Mouse (Mus musculus) hindbrain, embryonic 10.5 days (tissue): ENCODE results near the gene Cant1. TPM values are rescaled to one million over a fixed set of nuclear protein-coding genes. Genes with fewer than 3 reads are reported as not detected.

Source experiments
- DNase-seq: peaks from one replicate; pipeline ENCODE4 v3.0.0-alpha.2; 2017; ENCODE audit warnings: low spot score
- H3K27ac ChIP-seq: fragments of 300-500 bp; sonication (generic); 2 replicates; pipeline ENCODE4 v1.5.1; 2016; ENCODE audit warnings: mild to moderate bottlenecking, moderate library complexity
- H3K27me3 ChIP-seq: fragments of 300-500 bp; sonication (generic); 2 replicates; pipeline ENCODE4 v1.6.1; 2016; ENCODE audit warnings: mild to moderate bottlenecking; ENCODE audit not compliant: poor library complexity, insufficient read depth, severe bottlenecking
- H3K36me3 ChIP-seq: fragments of 300-500 bp; sonication (generic); 2 replicates; pipeline ENCODE4 v1.6.1; 2016; ENCODE audit warnings: mild to moderate bottlenecking, moderate library complexity
- H3K4me1 ChIP-seq: fragments of 300-500 bp; sonication (generic); replicated peaks from 2 replicates; pipeline ENCODE4 v1.6.1; 2016; ENCODE audit warnings: mild to moderate bottlenecking
- H3K4me3 ChIP-seq: fragments of 300-500 bp; sonication (generic); 2 replicates; pipeline ENCODE4 v1.5.1; 2016; ENCODE audit warnings: mild to moderate bottlenecking, moderate library complexity
- H3K9me3 ChIP-seq: fragments of 300-500 bp; sonication (generic); 2 replicates; pipeline ENCODE4 v1.6.1; 2016; ENCODE audit warnings: mild to moderate bottlenecking, moderate library complexity
- WGBS: fragments of 180-500 bp; shearing (Covaris S2); methylation state at CpG from one replicate; pipeline ENCODE4 v1.1.7; 2016; 5-methylcytosine and 5-hydroxymethylcytosine counted together
- polyA plus RNA-seq: library from polyadenylated mRNA; unstranded; fragments of >200 nt; fragmentation: Nextera tagmentation; extraction: Ambion mirVana; gene quantifications from 2 replicates; pipeline ENCODE4 v1.2.1, GENCODE M21; 2016

Cant1 gene
- polyA plus RNA-seq, 1 experiment from 2014 or later, result 31.1 TPM

DNA sequence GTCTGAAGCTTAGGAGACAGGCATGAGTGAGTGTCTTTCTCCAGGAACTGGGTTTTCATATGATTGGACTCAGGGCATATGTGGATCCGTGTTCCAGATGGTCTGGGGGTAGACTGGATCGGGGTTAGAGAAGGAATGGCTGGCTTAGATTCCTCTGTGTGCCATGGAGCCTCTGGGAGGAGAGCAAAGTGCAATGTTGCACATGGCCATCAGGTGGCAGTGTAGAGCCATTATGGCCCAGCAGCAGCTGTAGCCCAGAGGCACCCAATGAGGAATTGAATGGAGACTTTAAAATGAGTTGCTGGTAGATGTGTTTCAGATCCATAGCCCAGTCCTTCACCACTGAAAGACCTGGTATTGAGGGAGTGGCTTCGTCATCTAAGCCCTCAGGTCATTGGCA is 27.0 kb upstream of the Cant1 start:
- no peak overlapping the region for H3K27ac ChIP-seq
- peak; percentile 81 for DNase-seq
- no peaks in the 10 kb centered on the region for H3K36me3 ChIP-seq
- H3K27me3 ChIP-seq, result peaks cover 20% of the 10 kb centered on the region
- 23% methylated on average over 3 of the region's 3 CpGs for WGBS
- H3K9me3 ChIP-seq, result no peaks in the 10 kb centered on the region
- H3K4me3 ChIP-seq, result no peak overlapping the region
- H3K4me1 ChIP-seq, result no peaks in the 10 kb centered on the region; the same call in 1 of the 2 replicates

DNA sequence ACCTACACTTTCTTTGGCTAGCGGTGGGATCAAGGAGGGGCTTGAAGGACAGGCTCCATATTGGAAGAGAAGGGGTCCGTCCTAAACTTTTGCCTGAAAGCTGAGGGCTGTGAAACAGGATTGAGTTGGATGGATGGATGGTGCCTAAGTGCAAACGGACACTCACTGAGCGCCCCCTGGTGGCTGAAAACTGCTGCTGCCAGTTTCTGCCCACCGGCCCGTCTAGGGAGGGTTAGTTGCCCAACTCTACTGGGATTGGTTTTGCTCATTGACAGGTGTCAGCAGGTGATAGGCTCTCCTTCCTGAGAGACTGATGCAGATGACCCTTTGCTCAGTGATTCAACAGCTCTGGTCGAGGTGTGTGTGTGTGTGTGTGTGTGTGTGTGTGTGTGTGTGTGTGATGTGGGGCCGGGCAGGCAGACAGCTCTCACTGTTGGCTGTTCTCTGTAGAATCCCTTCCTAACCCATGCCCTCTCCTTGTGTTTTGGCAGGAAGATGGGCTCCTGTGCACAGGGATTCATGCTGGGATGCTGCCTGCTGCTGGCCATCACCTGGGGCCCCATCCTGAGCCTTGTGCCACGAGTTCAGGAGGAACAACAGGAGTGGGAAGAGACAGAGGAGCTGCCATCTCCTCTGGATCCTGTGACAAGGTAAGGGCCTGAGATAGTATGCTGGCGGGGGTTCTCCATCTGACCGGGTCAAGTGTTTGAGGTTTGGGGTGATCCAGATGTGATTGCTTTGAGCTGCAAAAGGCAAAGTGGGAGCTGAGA is 24.5 kb upstream of the Cant1 start:
- H3K27me3 ChIP-seq, result peaks cover 24% of the 10 kb centered on the region
- H3K9me3 ChIP-seq, result no peaks in the 10 kb centered on the region
- H3K36me3 ChIP-seq, result no peaks in the 10 kb centered on the region
- H3K4me1 ChIP-seq, result peaks cover 18% of the 10 kb centered on the region
- no peak overlapping the region for H3K4me3 ChIP-seq
- H3K27ac ChIP-seq, result no peak overlapping the region
- 33% methylated on average over 11 of the region's 11 CpGs for WGBS
- DNase-seq, result peak; percentile 76

- WGBS, result 86% methylated on average over 13 of the region's 13 CpGs
- no peak overlapping the region for H3K27ac ChIP-seq
- H3K9me3 ChIP-seq, result no peaks in the 10 kb centered on the region
- H3K36me3 ChIP-seq, result no peaks in the 10 kb centered on the region
- peaks cover 27% of the 10 kb centered on the region for H3K27me3 ChIP-seq
- DNase-seq, result no peak
- H3K4me1 ChIP-seq, result peaks cover 22% of the 10 kb centered on the region
- no peak overlapping the region for H3K4me3 ChIP-seq
These were observed 23.8 kb upstream of the Cant1 start for GRCm38 (mm10) chr11:118442691-118443090.

DNA sequence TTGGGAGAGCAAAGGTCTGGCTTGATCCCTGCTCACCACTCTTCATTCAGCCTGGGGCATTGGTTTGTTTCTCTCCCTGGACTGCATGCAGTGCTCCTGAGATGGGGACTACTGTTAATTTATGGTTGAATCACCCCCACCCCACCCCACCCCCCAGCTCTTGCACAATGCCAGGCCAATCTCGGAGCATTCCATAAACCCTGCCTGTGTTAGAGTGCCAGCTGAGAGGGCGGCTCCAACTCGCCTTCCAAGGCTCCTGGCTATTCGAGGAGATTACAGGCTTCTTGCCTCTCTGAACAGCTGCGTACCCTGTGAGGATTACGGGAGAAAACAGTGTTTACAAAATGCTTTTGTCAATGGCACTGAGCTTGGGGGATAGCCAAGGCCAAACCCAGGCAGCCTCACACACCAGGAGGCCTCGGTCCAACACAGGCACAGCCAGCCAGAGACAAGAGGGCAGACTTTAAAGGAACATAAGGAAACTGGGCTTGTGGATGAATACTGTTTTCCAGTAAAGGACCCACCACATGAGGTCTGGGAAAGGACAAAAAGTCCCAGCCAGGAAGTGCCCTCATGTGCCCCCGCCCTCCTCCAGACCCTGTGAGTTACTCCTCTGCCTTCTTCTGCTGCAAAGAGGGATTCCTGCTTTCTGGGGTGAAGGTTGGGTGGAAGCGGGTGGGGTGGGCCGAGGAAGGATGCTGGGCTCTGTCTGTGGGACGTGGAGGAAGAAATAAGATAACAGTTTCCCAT is 20.0 kb upstream of the Cant1 start:
- Histone ChIP-seq H3K9me3 (no peaks in the 10 kb centered on the region), H3K4me1 (peaks cover 53% of the 10 kb centered on the region), H3K4me3 (no peak overlapping the region), H3K36me3 (no peaks in the 10 kb centered on the region), H3K27ac (peak overlapping the region; percentile 69), H3K27me3 (peaks cover 28% of the 10 kb centered on the region)
- DNase-seq, result no peak
- 30% methylated on average over 11 of the region's 11 CpGs for WGBS

GRCm38 (mm10) chr11:118436471-118436935 is 17.6 kb upstream of the Cant1 start:
- Histone ChIP-seq H3K27ac (peak overlapping the region; percentile 71), H3K4me1 (peaks cover 67% of the 10 kb centered on the region), H3K4me3 (no peak overlapping the region), H3K27me3 (peaks cover 20% of the 10 kb centered on the region), H3K9me3 (no peaks in the 10 kb centered on the region), H3K36me3 (no peaks in the 10 kb centered on the region)
- WGBS, result 40% methylated on average over 6 of the region's 6 CpGs
- peak; percentile 36 for DNase-seq

DNA sequence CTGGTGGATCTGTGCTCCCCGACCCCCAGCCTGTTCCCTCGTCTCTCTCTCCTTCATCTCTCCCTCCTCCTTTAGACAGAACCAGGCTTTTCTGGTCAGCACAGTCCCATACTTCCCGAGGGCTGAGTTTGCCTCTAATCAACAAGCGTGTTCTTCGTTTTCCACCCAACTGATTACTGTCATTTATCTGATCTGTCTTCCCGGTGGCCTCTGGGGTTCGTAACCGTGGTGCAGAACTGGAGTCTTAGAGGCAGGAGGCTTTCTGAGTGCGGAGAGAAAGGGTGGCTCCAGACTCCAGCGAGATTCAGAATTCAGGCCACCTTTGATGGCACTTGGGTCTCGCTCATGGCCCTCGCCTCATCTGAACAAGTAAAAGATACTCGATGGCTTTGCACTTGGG is 15.2 kb upstream of the Cant1 start:
- H3K4me1 ChIP-seq, result peaks cover 73% of the 10 kb centered on the region
- H3K36me3 ChIP-seq, result no peaks in the 10 kb centered on the region
- peak overlapping the region; percentile 23; the same call in 1 of the 2 replicates for H3K27ac ChIP-seq
- no peak for DNase-seq
- peak overlapping the region; percentile 23; the same call in 1 of the 2 replicates for H3K4me3 ChIP-seq
- 59% methylated on average over 13 of the region's 13 CpGs for WGBS
- H3K27me3 ChIP-seq, result peaks cover 26% of the 10 kb centered on the region
- H3K9me3 ChIP-seq, result no peaks in the 10 kb centered on the region

GRCm38 (mm10) chr11:118433398-118433868 is 14.5 kb upstream of the Cant1 start:
- no peaks in the 10 kb centered on the region for H3K9me3 ChIP-seq
- H3K4me3 ChIP-seq, result peak overlapping the region; percentile 23
- peaks cover 73% of the 10 kb centered on the region for H3K4me1 ChIP-seq
- H3K36me3 ChIP-seq, result no peaks in the 10 kb centered on the region
- no peak for DNase-seq
- H3K27ac ChIP-seq, result peak overlapping the region; percentile 23; the same call in 1 of the 2 replicates
- WGBS, result 77% methylated on average over 10 of the region's 10 CpGs
- peaks cover 31% of the 10 kb centered on the region for H3K27me3 ChIP-seq

DNA sequence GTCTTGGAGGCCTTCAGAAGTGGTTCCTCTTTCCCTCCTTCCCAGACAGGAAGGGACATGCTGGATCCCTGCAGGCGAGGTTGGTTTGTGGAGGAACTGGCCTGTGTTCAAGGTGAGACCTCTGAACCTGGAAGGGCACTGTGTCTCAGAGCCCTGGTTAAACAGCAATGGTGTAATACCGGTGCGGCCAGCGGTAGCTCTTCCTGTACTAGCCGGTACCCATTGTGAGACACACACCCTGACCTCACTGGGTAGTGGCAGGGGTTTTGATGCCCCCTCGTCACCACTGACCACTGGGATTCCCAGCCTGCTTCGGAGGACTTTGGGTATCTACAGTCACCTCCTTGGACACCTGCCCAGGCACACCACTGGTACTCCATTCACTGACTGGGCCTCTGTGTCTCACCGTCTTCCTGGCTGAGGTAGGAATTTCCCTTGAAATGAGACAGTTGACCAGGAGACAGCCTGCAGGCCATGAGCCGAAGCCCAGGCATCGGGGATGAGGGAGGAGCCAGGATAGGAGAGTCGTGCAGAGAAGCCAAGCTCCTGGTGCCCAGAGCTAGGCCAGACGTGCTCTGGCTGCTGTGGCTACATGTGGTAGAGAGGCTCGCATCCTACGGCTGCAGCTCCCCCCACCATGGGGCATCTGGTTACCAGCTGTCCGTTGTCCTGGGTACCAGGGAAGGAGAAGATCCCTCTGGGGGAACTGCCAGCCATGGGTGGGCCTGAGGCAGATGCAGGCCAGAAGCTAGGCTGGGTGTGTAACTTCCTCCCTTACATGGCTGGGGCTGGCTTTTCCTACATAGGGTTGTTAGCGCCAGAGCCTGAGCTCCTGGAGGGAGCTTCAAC is 12.4 kb upstream of the Cant1 start:
- H3K27ac ChIP-seq, result peak overlapping the region; percentile 59
- 80% methylated on average over 16 of the region's 16 CpGs for WGBS
- H3K9me3 ChIP-seq, result no peaks in the 10 kb centered on the region
- no peaks in the 10 kb centered on the region for H3K36me3 ChIP-seq
- no peak for DNase-seq
- peaks cover 34% of the 10 kb centered on the region for H3K27me3 ChIP-seq
- peaks cover 74% of the 10 kb centered on the region for H3K4me1 ChIP-seq
- no peak overlapping the region for H3K4me3 ChIP-seq

GRCm38 (mm10) chr11:118430291-118430885 is 11.5 kb upstream of the Cant1 start:
- Histone ChIP-seq H3K36me3 (no peaks in the 10 kb centered on the region), H3K9me3 (no peaks in the 10 kb centered on the region), H3K27me3 (peaks cover 39% of the 10 kb centered on the region), H3K27ac (no peak overlapping the region), H3K4me3 (no peak overlapping the region), H3K4me1 (peaks cover 74% of the 10 kb centered on the region)
- no peak for DNase-seq
- WGBS, result 60% methylated on average over 4 of the region's 4 CpGs

GRCm38 (mm10) chr11:118428944-118429709 is 10.2 kb upstream of the Cant1 start:
- WGBS, result 57% methylated on average over 8 of the region's 8 CpGs
- Histone ChIP-seq H3K27ac (0 out of 2 replicates have a peak overlapping the region, but pooled peaks have one; percentile 8), H3K36me3 (no peaks in the 10 kb centered on the region), H3K9me3 (no peaks in the 10 kb centered on the region), H3K4me1 (peaks cover 71% of the 10 kb centered on the region), H3K4me3 (peak overlapping the region; percentile 38; the same call in 1 of the 2 replicates), H3K27me3 (peaks cover 34% of the 10 kb centered on the region)
- DNase-seq, result no peak

DNA sequence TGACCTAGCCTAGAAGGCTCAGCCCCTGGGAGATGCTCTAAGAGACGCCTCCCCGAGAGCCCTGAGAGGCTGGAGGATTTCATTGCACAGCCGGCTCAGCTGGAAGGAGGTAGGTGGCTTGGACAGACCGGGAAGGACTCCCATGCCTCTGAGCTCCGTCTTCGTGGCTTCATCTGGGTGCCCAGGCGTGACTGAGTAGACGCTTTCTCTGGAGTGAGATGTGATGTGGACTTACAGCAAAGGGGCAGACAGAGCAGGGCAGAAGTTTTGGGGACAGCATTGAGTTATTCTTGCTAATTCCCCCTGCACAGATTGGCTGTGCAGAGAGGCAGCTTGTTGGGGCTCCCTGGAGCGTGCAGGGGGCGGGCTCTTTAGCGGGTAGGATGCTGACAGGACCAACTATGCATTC is 9.6 kb upstream of the Cant1 start:
- H3K4me1 ChIP-seq, result peaks cover 71% of the 10 kb centered on the region
- no peaks in the 10 kb centered on the region for H3K36me3 ChIP-seq
- DNase-seq, result peak; percentile 15
- H3K9me3 ChIP-seq, result no peaks in the 10 kb centered on the region
- peaks cover 34% of the 10 kb centered on the region for H3K27me3 ChIP-seq
- peak overlapping the region; percentile 67 for H3K27ac ChIP-seq
- H3K4me3 ChIP-seq, result peak overlapping the region; percentile 38
- WGBS, result 10% methylated on average over 11 of the region's 11 CpGs
